Mouse (Mus musculus): ENCODE data around the gene Krtap3-2. TPM values are rescaled to one million over a fixed set of nuclear protein-coding genes. Genes with fewer than 3 reads are reported as not detected.

The Krtap3-2 gene
- polyA plus RNA-seq, 1 experiment from 2014 or later: 0.19 TPM

DNA sequence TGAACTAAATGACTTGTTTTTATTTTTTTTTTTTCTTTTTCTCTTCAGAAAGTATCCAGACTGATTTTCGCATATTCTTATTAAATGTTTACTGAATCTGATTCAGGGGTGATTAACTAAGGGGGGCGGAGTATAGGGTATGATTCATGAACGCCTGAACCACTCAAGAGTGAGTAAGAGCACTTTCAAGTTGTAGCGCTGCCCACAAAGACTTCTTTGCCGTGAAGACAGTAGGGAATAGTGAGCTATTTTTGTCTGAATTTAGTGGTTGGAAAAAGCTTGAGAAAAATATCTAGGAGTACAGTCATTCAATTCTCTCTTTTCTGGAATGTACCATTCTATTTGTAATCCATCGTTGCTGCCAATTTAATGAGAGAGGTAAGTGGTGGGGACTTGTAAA, 24.9 kb upstream of the Krtap3-2 start:
- H3K27me3 ChIP-seq (ENCODE audit: control insufficient read depth, insufficient read depth, low read length): no peaks in the 10 kb centered on the region
- no peak for TF ChIP-seq EP300 (optimal IDR thresholded peaks at IDR 0.05)
- TF ChIP-seq CTCF (IDR thresholded peaks at IDR 0.05; ENCODE audit: low read depth): no peak
- no peak overlapping the region for H3K9ac ChIP-seq (ENCODE audit: low read length)
- no peak overlapping the region for H3K27ac ChIP-seq (replicated peaks)
- WGBS: 73% methylated on average over 6 of the region's 6 CpGs
- no peaks in the 10 kb centered on the region for H3K9me3 ChIP-seq (ENCODE audit: control insufficient read depth, low read length)
- H3K4me1 ChIP-seq (replicated peaks; ENCODE audit: control insufficient read depth, insufficient read depth): no peaks in the 10 kb centered on the region
- H3K4me3 ChIP-seq (ENCODE audit: low read depth, low read length): no peak overlapping the region
- no peaks in the 10 kb centered on the region for H3K36me3 ChIP-seq (ENCODE audit: control insufficient read depth, insufficient read depth, low read length)
- DNase-seq (ENCODE audit: low spot score) (no peak), ATAC-seq (ENCODE audit: low FRiP score, low TSS enrichment) (no peak)
- H3K4me2 ChIP-seq (replicated peaks; ENCODE audit: low read depth): no peak overlapping the region

DNA sequence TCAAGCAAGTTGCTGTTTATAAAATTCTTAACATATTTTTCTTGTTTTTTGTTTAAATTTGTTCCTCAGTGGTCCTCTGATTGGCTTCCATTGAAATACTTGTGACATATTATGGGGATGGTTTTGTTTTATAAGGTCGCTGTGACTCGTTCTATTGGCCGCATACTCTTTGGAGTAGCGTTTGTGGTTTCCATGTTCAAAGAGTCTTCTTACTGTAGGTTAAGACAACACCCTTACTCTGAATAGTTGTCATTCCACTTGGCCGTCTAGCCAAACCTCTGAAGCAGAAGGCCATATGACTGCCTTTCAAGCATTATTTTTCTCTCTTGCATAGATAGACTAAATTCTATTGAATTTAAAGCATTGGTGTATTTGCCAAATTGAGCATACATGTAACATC, 24.4 kb upstream of the Krtap3-2 start:
- WGBS: 86% methylated on average over 5 of the region's 5 CpGs
- no peak for TF ChIP-seq EP300 (optimal IDR thresholded peaks at IDR 0.05)
- Histone ChIP-seq H3K36me3 (ENCODE audit: control insufficient read depth, insufficient read depth, low read length) (no peaks in the 10 kb centered on the region), H3K27me3 (ENCODE audit: control insufficient read depth, insufficient read depth, low read length) (no peaks in the 10 kb centered on the region), H3K9ac (ENCODE audit: low read length) (no peak overlapping the region), H3K4me1 (replicated peaks; ENCODE audit: control insufficient read depth, insufficient read depth) (no peaks in the 10 kb centered on the region), H3K4me3 (ENCODE audit: low read depth, low read length) (no peak overlapping the region), H3K4me2 (replicated peaks; ENCODE audit: low read depth) (no peak overlapping the region), H3K9me3 (ENCODE audit: control insufficient read depth, low read length) (no peaks in the 10 kb centered on the region), H3K27ac (replicated peaks) (no peak overlapping the region)
- ATAC-seq (ENCODE audit: low FRiP score, low TSS enrichment): no peak
- no peak for DNase-seq (ENCODE audit: low spot score)

DNA sequence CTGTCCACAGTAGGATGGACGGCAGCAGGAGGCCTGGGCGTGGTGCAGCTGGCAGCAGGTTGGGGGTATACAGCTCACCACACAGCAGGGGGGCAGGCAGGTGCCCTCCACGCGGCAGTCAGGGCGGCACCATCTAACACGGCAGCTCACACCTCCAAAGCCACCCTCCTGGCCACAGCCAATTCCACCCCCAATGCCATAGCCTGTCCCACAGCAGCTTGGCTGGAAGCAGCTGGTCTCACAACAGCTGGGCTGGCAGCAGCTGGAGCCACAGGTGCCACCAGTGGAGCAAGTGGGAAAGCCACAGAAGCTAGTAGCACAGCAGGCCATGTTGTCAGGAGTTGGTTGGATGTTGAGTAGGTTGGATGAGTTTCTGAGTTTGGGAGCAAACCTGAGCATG, 24.0 kb upstream of the Krtap3-2 start, which contains the start of gene Krtap1-5:
Gene Krtap1-5, minus strand, starts transcription at position 381 of the 400 bp plus-strand sequence.
- DNase-seq (ENCODE audit: low spot score) (no peak), ATAC-seq (ENCODE audit: low FRiP score, low TSS enrichment) (no peak)
- Histone ChIP-seq H3K9ac (ENCODE audit: low read length) (no peak within 1 kb of the TSS), H3K9me3 (ENCODE audit: control insufficient read depth, low read length) (no peaks in the 10 kb centered on the region), H3K4me1 (replicated peaks; ENCODE audit: control insufficient read depth, insufficient read depth) (no peaks in the 10 kb centered on the region), H3K36me3 (ENCODE audit: control insufficient read depth, insufficient read depth, low read length) (no peaks in the 10 kb centered on the region), H3K4me2 (replicated peaks; ENCODE audit: low read depth) (no peak within 1 kb of the TSS), H3K27me3 (ENCODE audit: control insufficient read depth, insufficient read depth, low read length) (no peaks in the 10 kb centered on the region), H3K27ac (replicated peaks) (no peak within 1 kb of the TSS), H3K4me3 (ENCODE audit: low read depth, low read length) (no peak within 1 kb of the TSS)
- TF ChIP-seq EP300 (optimal IDR thresholded peaks at IDR 0.05) (no peak), CTCF (IDR thresholded peaks at IDR 0.05; ENCODE audit: low read depth) (no peak)
- WGBS: 83% methylated on average over 6 of the region's 6 CpGs

DNA sequence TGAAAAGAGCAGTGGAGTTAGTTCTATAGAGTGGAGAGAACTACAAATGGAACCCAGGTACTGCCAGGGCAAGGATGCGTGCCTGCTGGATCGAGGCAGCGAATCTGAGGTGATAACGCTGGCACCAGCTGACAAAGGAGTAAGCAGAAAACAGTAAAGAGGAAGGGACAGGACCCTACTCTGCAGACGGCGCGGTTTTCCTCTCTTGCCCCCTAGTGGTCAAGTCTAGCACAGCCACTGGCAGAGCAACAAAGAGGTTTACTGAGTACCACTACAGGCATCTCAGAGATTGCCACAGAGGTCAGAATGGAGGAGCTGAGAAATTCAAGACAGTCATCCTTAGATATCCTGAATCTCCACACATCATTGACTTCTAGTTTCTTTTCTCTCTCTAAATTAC, 17.5 kb upstream of the Krtap3-2 start:
- TF ChIP-seq CTCF (IDR thresholded peaks at IDR 0.05; ENCODE audit: low read depth): peak; percentile 95
- no peak for TF ChIP-seq EP300 (optimal IDR thresholded peaks at IDR 0.05)
- Histone ChIP-seq H3K27me3 (ENCODE audit: control insufficient read depth, insufficient read depth, low read length) (no peaks in the 10 kb centered on the region), H3K4me2 (replicated peaks; ENCODE audit: low read depth) (peak overlapping the region; percentile 38), H3K4me3 (ENCODE audit: low read depth, low read length) (no peak overlapping the region), H3K4me1 (replicated peaks; ENCODE audit: control insufficient read depth, insufficient read depth) (no peaks in the 10 kb centered on the region), H3K9ac (ENCODE audit: low read length) (no peak overlapping the region), H3K36me3 (ENCODE audit: control insufficient read depth, insufficient read depth, low read length) (no peaks in the 10 kb centered on the region), H3K9me3 (ENCODE audit: control insufficient read depth, low read length) (no peaks in the 10 kb centered on the region), H3K27ac (replicated peaks) (no peak overlapping the region)
- 2% methylated on average over 7 of the region's 7 CpGs for WGBS
- DNase-seq (ENCODE audit: low spot score) (peak; percentile 80), ATAC-seq (ENCODE audit: low FRiP score, low TSS enrichment) (peak; percentile 68; the same call in 1 of the 2 replicates)

DNA sequence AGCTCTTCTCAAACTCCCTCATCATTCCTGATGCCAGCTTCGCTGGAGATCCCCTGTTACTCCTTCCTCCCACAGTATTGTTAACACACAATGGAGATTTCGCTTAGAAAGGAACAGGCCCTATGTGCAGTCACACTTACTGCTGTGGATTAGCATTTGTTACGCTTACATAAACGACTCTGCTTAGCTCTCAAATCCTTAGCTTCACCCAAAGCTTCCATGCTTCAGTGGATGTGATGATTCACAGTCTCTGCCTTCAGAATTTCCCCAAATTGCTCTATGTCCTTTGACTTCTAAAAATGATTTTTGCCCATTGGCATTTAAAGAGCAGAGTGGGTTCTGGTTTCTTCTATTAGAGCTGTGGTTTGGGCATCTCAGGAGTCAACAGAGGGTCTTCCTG, 16.5 kb upstream of the Krtap3-2 start:
- Histone ChIP-seq H3K4me2 (replicated peaks; ENCODE audit: low read depth) (no peak overlapping the region), H3K27me3 (ENCODE audit: control insufficient read depth, insufficient read depth, low read length) (no peaks in the 10 kb centered on the region), H3K4me3 (ENCODE audit: low read depth, low read length) (no peak overlapping the region), H3K4me1 (replicated peaks; ENCODE audit: control insufficient read depth, insufficient read depth) (no peaks in the 10 kb centered on the region), H3K27ac (replicated peaks) (no peak overlapping the region), H3K9me3 (ENCODE audit: control insufficient read depth, low read length) (no peaks in the 10 kb centered on the region), H3K36me3 (ENCODE audit: control insufficient read depth, insufficient read depth, low read length) (no peaks in the 10 kb centered on the region), H3K9ac (ENCODE audit: low read length) (no peak overlapping the region)
- DNase-seq (ENCODE audit: low spot score): no peak
- TF ChIP-seq CTCF (IDR thresholded peaks at IDR 0.05; ENCODE audit: low read depth) (no peak), EP300 (optimal IDR thresholded peaks at IDR 0.05) (no peak)
- 55% methylated on average over 4 of the region's 4 CpGs for WGBS
- ATAC-seq (ENCODE audit: low FRiP score, low TSS enrichment): no peak

DNA sequence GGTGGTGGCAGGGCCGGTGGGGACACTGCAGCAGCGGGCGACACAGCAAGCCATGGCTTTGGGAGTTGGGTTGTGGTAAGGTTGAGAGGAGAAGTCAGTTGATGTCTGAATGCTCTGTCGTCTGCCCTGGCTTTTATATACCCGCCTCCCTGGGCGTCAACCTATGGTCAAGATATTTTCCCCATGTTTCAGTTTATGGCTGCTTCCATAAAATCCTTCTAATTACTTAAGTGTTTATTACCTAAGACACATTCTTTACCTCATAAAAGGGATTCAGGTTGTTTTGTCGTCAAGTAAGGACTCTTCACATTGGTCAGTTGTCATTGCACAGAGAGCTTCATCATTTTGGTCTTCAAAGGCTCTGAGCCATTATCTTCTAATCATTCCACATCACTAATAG, 9.9 kb upstream of the Krtap3-2 start, which contains the start of gene Krtap3-1:
Gene Krtap3-1, minus strand, starts transcription at position 101 of the 400 bp plus-strand sequence.
- H3K9me3 ChIP-seq (ENCODE audit: control insufficient read depth, low read length): no peaks in the 10 kb centered on the region
- H3K9ac ChIP-seq (ENCODE audit: low read length): no peak within 1 kb of the TSS
- TF ChIP-seq EP300 (optimal IDR thresholded peaks at IDR 0.05) (no peak), CTCF (IDR thresholded peaks at IDR 0.05; ENCODE audit: low read depth) (no peak)
- ATAC-seq (ENCODE audit: low FRiP score, low TSS enrichment) (no peak), DNase-seq (ENCODE audit: low spot score) (no peak)
- no peak within 1 kb of the TSS for H3K4me3 ChIP-seq (ENCODE audit: low read depth, low read length)
- no peak within 1 kb of the TSS for H3K4me2 ChIP-seq (replicated peaks; ENCODE audit: low read depth)
- H3K27ac ChIP-seq (replicated peaks): no peak within 1 kb of the TSS
- no peaks in the 10 kb centered on the region for H3K4me1 ChIP-seq (replicated peaks; ENCODE audit: control insufficient read depth, insufficient read depth)
- H3K27me3 ChIP-seq (ENCODE audit: control insufficient read depth, insufficient read depth, low read length): no peaks in the 10 kb centered on the region
- H3K36me3 ChIP-seq (ENCODE audit: control insufficient read depth, insufficient read depth, low read length): no peaks in the 10 kb centered on the region
- WGBS: 91% methylated on average over 7 of the region's 7 CpGs

All from stomach, postnatal 0 days (tissue).